Mouse (Mus musculus) bone marrow, adult 2 months (tissue): ENCODE measurements around the gene Cdh20. TPM values are rescaled to one million over a fixed set of nuclear protein-coding genes. Genes with fewer than 3 reads are reported as not detected.
"Not testable (repeated sequence)": the region's sequence is repeated elsewhere in the genome, so short reads cannot be mapped to it uniquely, and the experiment has no call there.

ENCODE experiments used
- H3K27ac ChIP-seq: fragments of 200-500 bp; 2 replicates; pipeline ENCODE4 v1.5.1; 2012; ENCODE audit warnings: low read depth, mild to moderate bottlenecking, control low read depth, inconsistent platforms, low read length; ENCODE audit not compliant: control insufficient read depth, poor library complexity, insufficient read depth
- H3K4me1 ChIP-seq: fragments of 200-500 bp; 2 replicates; pipeline ENCODE4 v1.6.1; 2011; ENCODE audit warnings: low read length; ENCODE audit not compliant: control insufficient read depth, insufficient read depth
- H3K4me3 ChIP-seq: fragments of 200-500 bp; replicated peaks from 2 replicates; pipeline ENCODE3; 2011; ENCODE audit warnings: mild to moderate bottlenecking, low read depth, low read length, control low read depth; ENCODE audit not compliant: control insufficient read depth
- CTCF ChIP-seq: fragments of 200-500 bp; IDR thresholded peaks from 2 replicates; pipeline ENCODE4 v1.5.1; 2011; ENCODE audit warnings: low read length, control low read depth; ENCODE audit not compliant: control insufficient read depth, insufficient read depth
- POLR2A ChIP-seq: fragments of 200-500 bp; IDR thresholded peaks from 2 replicates; pipeline ENCODE4 v1.6.1; 2011; ENCODE audit warnings: low read depth, mild to moderate bottlenecking, control low read depth, low read length, borderline replicate concordance; ENCODE audit not compliant: control insufficient read depth
- WGBS: fragments of 180-500 bp; shearing (Covaris S2); methylation state at CpG from one replicate; pipeline ENCODE4 v1.1.7; 2018; 5-methylcytosine and 5-hydroxymethylcytosine counted together
- polyA plus RNA-seq: library from polyadenylated mRNA; stranded (reverse); fragments of >200 nt; gene quantifications from 2 replicates; pipeline ENCODE4 v1.2.4, GENCODE M21; 2011; ENCODE audit warnings: low replicate concordance; ENCODE audit not compliant: missing spikeins, insufficient read depth, insufficient read length

Gene Cdh20
- polyA plus RNA-seq, 1 experiment, result not detected

DNA sequence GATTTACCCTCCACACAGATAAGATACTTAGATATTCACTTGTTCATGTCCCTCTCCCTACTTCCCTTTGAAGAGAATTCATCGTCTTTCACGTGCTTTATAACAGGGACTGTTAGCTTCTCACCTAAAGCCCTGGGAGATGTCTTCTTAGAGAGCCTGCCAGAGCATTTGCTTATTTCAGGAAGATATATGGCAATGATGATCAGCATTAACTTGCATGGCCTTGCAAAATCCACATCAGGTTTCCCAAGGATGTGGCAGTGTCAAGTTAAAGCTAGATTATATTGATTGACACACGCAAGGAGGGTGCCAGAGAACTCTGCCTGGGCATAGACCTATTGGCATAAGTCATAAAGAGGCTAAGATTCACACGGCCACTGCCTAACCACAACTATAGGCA lies 168.6 kb downstream of the Cdh20 start:
- Histone ChIP-seq H3K4me3 (no peak overlapping the region), H3K27ac (no peak overlapping the region), H3K4me1 (no peaks in the 10 kb centered on the region)
- 70% methylated on average over 4 of the region's 4 CpGs for WGBS
- TF ChIP-seq POLR2A (no peak), CTCF (no peak)

- H3K4me1 ChIP-seq, result no peaks in the 10 kb centered on the region
- no peak overlapping the region for H3K27ac ChIP-seq
- H3K4me3 ChIP-seq, result no peak overlapping the region
- TF ChIP-seq POLR2A (no peak), CTCF (no peak)
These were observed 170.8 kb downstream of the Cdh20 start for GRCm38 (mm10) chr1:104939156-104939555.

GRCm38 (mm10) chr1:104944470-104945109 lies 176.3 kb downstream of the Cdh20 start:
- 42% methylated on average over 2 of the region's 2 CpGs for WGBS
- H3K27ac ChIP-seq, result no peak overlapping the region
- TF ChIP-seq POLR2A (no peak), CTCF (no peak)
- no peaks in the 10 kb centered on the region for H3K4me1 ChIP-seq
- H3K4me3 ChIP-seq, result no peak overlapping the region

- Histone ChIP-seq H3K4me1 (no peaks in the 10 kb centered on the region), H3K4me3 (no peak overlapping the region), H3K27ac (no peak overlapping the region)
- WGBS, result 85% methylated on average over 2 of the region's 2 CpGs
- TF ChIP-seq CTCF, result no peak
- TF ChIP-seq POLR2A, result no peak
These were observed 176.8 kb downstream of the Cdh20 start for GRCm38 (mm10) chr1:104945110-104945489.

DNA sequence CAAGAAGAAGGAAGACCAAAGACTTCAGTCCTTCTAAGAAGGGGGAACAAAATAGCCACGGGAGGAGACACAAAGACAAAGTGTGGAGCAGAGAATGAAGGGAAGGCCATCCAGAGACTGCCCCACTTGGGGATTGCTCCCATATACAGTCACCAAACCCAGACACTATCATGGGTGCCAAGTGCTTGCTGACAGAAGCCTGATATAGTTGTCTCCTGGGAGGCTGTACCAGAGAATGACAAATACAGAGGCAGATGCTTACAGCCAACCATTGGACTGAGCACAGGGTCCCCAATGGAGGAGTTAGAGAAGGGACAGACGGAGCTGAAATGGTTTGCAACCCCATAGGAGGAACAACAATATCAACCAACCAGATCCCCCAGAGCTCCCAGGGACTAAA lies 181.3 kb downstream of the Cdh20 start:
- H3K27ac ChIP-seq, H3K4me1 ChIP-seq, H3K4me3 ChIP-seq: not testable (repeated sequence)
- 84% methylated on average over 2 of the region's 2 CpGs for WGBS

DNA sequence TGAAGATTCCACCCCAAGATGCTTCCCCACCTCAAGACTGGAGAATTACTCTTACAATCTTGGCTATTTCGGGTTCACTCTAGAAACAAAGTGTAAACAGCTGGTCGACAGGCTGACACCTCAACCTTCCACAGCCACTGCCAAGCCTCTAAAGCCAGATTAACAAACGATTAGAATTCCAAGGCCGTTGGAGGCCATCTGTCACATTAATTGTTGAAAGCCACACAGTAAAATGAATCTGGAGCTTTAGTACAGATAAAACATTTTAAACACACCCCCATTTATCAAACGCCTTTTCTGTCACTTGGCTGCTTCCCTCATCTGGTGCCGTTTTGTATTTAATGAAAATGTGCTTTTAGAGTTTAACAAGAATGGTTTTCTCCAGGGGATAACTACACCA lies 188.7 kb downstream of the Cdh20 start:
- H3K4me1 ChIP-seq, result no peaks in the 10 kb centered on the region
- no peak overlapping the region for H3K4me3 ChIP-seq
- 60% methylated on average over 6 of the region's 6 CpGs for WGBS
- no peak overlapping the region for H3K27ac ChIP-seq
- TF ChIP-seq POLR2A (no peak), CTCF (no peak)

DNA sequence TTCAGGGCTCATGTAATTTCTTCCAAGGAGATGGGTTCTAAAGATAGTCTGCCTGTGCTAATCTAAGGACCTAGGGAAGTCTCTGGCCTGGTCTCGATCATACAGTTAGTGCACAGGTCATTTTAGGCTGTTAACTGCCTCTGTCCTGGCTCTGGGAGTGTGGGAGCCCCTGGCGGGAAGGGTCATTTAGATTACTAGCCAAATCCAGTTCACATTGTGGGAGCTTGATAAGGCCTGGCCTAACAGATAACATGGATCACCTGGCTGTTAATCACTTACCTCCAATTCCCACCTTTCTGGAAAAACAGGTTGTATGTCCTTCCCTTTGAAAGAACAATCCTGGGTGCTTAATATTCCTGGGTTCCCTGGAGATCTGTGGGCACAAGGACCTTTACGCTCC lies 193.3 kb downstream of the Cdh20 start:
- Histone ChIP-seq H3K4me1 (no peaks in the 10 kb centered on the region), H3K27ac (no peak overlapping the region), H3K4me3 (no peak overlapping the region)
- TF ChIP-seq CTCF (no peak), POLR2A (no peak)
- WGBS, result 74% methylated on average over 3 of the region's 3 CpGs

GRCm38 (mm10) chr1:104962257-104962656 lies 193.9 kb downstream of the Cdh20 start:
- no peak overlapping the region for H3K4me3 ChIP-seq
- no peak overlapping the region for H3K27ac ChIP-seq
- no peaks in the 10 kb centered on the region for H3K4me1 ChIP-seq
- 71% methylated on average over 4 of the region's 4 CpGs for WGBS
- TF ChIP-seq CTCF (no peak), POLR2A (no peak)

DNA sequence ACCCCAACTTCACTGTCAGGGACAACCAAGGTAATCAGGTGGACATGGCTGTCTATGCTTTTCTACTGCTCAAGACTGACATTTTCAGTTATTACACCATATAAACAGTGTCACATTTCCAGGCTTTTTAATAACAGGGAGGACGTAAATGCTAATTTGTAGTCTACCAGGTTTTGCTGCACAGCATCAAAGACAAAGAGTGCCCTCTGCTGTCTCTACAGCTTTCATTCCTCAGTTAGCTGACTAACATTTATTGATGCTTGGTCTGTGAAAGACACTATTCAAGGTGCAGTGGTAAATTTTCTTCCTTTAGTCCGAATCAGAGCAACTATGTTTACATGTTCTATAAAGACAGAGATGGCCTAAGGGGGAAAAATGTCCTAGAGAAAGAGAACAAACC lies 210.7 kb downstream of the Cdh20 start:
- TF ChIP-seq CTCF (no peak), POLR2A (no peak)
- Histone ChIP-seq H3K4me3 (no peak overlapping the region), H3K27ac (no peak overlapping the region), H3K4me1 (no peaks in the 10 kb centered on the region)
- WGBS, result 68% methylated on average over 2 of the region's 2 CpGs

GRCm38 (mm10) chr1:104980273-104980672 lies 211.9 kb downstream of the Cdh20 start:
- WGBS, result 68% methylated on average over 1 of the region's 1 CpGs
- H3K27ac ChIP-seq, result no peak overlapping the region
- TF ChIP-seq CTCF, result no peak
- no peak for TF ChIP-seq POLR2A
- H3K4me3 ChIP-seq, result no peak overlapping the region
- H3K4me1 ChIP-seq, result no peaks in the 10 kb centered on the region
